Mouse (Mus musculus): ENCODE measurements around the gene 1700012B09Rik.

GRCm38 (mm10) chr9:14810111-14810510, 39.3 kb upstream of the 1700012B09Rik start:
- TF ChIP-seq POLR2A (IDR thresholded peaks at IDR 0.05; ENCODE audit: control insufficient read depth in 1 of 2, insufficient read depth in 1 of 2, low read depth in 1 of 2, low read length in 2 of 2, poor library complexity in 1 of 2): no peak
- no peak for TF ChIP-seq EP300 (IDR thresholded peaks at IDR 0.05; ENCODE audit: low read depth in 1 of 2, low read length in 2 of 2)
- no peak for TF ChIP-seq MAZ (IDR thresholded peaks at IDR 0.05; ENCODE audit: low read depth, low read length)
- TF ChIP-seq CTCF (IDR thresholded peaks at IDR 0.05 in 2 of 3, conservative IDR thresholded peaks at IDR 0.05 in 1 of 3; ENCODE audit: control insufficient read depth in 1 of 3, insufficient read depth in 1 of 3, low read depth in 2 of 3, low read length in 3 of 3, poor library complexity in 1 of 3, severe bottlenecking in 1 of 3): no peak
- no peak for TF ChIP-seq BHLHE40 (IDR thresholded peaks at IDR 0.05; ENCODE audit: borderline replicate concordance, low read depth, low read length)
- TF ChIP-seq GATA1 (IDR thresholded peaks at IDR 0.05; ENCODE audit: low read depth, low read length): no peak
- no peak for TF ChIP-seq MAFK (IDR thresholded peaks at IDR 0.05; ENCODE audit: borderline replicate concordance, low read depth, low read length)

All from MEL (cell line).